Mouse (Mus musculus) E14TG2a.4 (cell line): ENCODE results near the gene Itpr3.

Source experiments
- H3K27me3 ChIP-seq: 2 replicates; pipeline ENCODE4 v1.6.1; 2014; ENCODE audit warnings: low read length, control low read depth; ENCODE audit not compliant: insufficient read depth
- H3K36me3 ChIP-seq: 2 replicates; pipeline ENCODE4 v1.6.1; 2014; ENCODE audit warnings: low read length, control low read depth; ENCODE audit not compliant: insufficient read depth
- H3K4me1 ChIP-seq: replicated peaks from 2 replicates; pipeline ENCODE4 v1.6.1; 2014; ENCODE audit warnings: low read depth, low read length, control low read depth
- H3K4me3 ChIP-seq: replicated peaks from 2 replicates; pipeline ENCODE4 v1.5.1; 2014; ENCODE audit warnings: mild to moderate bottlenecking, low read length
- H3K9me3 ChIP-seq: 2 replicates; pipeline ENCODE4 v1.6.1; 2014; ENCODE audit warnings: low read length, control low read depth
- CTCF ChIP-seq: conservative IDR thresholded peaks from 2 replicates; pipeline ENCODE4 v1.5.1; 2014; ENCODE audit warnings: low read length
- NANOG ChIP-seq: IDR thresholded peaks from 2 replicates; pipeline ENCODE4 v1.6.1; 2014; ENCODE audit warnings: borderline replicate concordance, low read length, mixed read lengths
- POU5F1 ChIP-seq: IDR thresholded peaks from 2 replicates; pipeline ENCODE4 v1.6.1; 2014; ENCODE audit warnings: low read length, borderline replicate concordance

The Itpr3 gene

DNA sequence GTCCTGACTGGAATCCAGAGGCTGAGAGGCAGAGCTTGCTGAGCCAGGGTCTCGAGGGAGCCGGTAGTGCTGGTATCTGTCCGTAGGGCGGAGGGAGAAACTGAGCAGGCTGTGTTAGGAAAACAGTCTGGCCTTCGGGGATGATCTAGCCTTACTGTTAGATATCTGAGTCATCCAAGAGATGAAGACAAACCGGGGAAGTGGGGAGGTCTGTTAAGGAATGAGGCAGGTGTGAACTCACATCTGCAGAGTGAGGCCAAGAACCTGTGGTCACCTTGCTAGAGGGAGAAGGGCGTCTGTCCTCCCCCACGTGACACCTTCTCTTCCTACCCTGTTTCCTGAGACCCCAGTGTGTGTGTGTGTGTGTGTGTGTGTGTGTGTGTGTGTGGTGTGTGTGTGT, 25.7 kb downstream of the Itpr3 start:
- Histone ChIP-seq H3K4me3 (no peak overlapping the region), H3K9me3 (no peaks in the 10 kb centered on the region), H3K4me1 (peaks cover 84% of the 10 kb centered on the region), H3K36me3 (peaks cover 54% of the 10 kb centered on the region), H3K27me3 (no peaks in the 10 kb centered on the region)
- TF ChIP-seq POU5F1, result no peak
- no peak for TF ChIP-seq CTCF
- no peak for TF ChIP-seq NANOG

DNA sequence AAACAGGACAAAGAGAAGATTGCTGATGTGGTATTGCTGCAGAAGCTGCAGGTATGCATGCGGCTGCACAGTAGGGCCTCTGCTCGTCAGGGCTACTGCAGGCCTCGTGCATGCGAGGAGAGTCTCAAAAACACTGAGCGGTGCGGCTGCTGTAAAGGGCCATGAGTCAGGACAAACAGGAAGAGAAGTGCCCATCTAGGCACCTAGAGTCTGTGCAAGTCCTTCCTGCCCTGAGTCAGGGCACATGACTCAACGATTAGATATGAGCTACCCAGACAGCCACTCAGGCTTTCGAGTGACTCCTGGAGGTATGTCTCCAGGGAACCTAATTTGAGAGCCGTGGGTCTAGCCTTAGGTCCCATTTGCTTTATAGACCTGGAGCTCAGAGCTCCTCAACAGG, 26.5 kb downstream of the Itpr3 start:
- Histone ChIP-seq H3K9me3 (no peaks in the 10 kb centered on the region), H3K36me3 (peaks cover 62% of the 10 kb centered on the region)
- TF ChIP-seq NANOG, result no peak
- no peak for TF ChIP-seq CTCF
- TF ChIP-seq POU5F1, result no peak

DNA sequence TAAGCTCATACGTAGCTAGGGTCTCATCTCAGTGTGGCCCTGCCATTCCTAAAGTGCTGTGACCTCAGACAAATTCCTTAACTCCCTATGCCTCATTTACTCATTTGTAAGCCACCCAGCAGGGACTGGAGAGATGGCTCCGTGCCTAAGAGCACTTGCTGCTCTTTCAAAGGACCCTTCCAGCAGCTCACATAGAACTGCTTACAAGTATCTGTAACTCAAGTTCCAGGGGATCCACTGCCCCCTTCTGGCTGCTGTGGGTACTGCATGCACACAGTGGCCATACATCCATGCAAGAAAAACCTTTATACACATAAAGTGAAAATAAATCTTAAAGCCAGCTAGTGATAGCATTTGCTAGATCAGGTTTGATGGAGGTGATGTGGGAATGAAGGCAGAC, 28.6 kb downstream of the Itpr3 start:
- H3K36me3 ChIP-seq, result peaks cover 71% of the 10 kb centered on the region
- peaks cover 83% of the 10 kb centered on the region for H3K4me1 ChIP-seq
- no peaks in the 10 kb centered on the region for H3K9me3 ChIP-seq
- no peak overlapping the region for H3K4me3 ChIP-seq
- no peaks in the 10 kb centered on the region for H3K27me3 ChIP-seq
- TF ChIP-seq CTCF (peak; percentile 99), POU5F1 (no peak)

More for the DNA sequence above, 26.5 kb downstream of the Itpr3 start:
- H3K27me3 ChIP-seq, result no peaks in the 10 kb centered on the region
- peaks cover 84% of the 10 kb centered on the region for H3K4me1 ChIP-seq
- no peak overlapping the region for H3K4me3 ChIP-seq

- Histone ChIP-seq H3K4me3 (peak overlapping the region; percentile 75), H3K4me1 (peaks cover 80% of the 10 kb centered on the region), H3K9me3 (no peaks in the 10 kb centered on the region), H3K36me3 (peaks cover 84% of the 10 kb centered on the region), H3K27me3 (no peaks in the 10 kb centered on the region)
- peak; percentile 57 for TF ChIP-seq CTCF
- TF ChIP-seq NANOG, result no peak
- TF ChIP-seq POU5F1, result no peak
Observed at GRCm38 (mm10) chr17:27087426-27087825, 30.3 kb downstream of the Itpr3 start.

DNA sequence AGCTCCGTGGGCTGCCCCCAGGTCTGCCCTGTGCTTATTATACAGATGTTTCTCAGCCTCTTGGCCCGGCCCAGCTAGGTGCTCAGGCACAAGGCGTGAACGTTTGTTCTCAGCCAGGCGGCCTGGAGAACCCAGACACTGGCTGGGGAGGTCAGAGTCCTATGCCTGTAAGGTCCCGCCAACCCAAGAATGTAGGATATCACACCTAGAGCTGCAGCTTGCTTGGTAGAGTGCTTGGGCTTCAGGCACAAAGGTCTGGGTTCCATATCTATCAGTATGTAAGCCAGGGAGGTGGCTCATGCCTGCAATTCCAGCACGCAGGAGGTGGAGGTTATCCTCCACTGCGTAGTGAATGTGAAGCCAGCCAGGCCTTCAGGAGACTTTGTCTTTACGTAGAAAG, 33.0 kb downstream of the Itpr3 start:
- Histone ChIP-seq H3K9me3 (no peaks in the 10 kb centered on the region), H3K4me3 (no peak overlapping the region)
- TF ChIP-seq CTCF, result no peak
- TF ChIP-seq POU5F1, result no peak
- no peak for TF ChIP-seq NANOG

DNA sequence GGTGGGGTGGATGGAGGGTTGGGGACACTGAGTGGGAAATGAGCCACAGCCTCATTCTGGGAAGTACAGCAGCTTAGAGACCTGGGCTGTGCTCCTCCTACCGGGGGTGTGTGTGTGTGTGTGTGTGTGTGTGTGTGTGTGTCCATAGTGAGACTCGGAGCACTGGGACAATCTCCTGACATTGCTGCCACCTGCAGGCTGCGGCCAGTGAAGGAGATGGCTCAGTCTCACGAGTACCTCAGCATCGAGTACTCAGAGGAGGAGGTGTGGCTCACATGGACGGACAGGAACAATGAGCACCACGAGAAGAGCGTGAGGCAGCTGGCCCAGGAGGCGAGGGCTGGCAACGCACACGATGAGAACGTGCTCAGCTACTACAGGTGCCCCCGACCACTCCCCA, 38.6 kb downstream of the Itpr3 start:
- no peaks in the 10 kb centered on the region for H3K9me3 ChIP-seq
- H3K36me3 ChIP-seq, result peaks cover 79% of the 10 kb centered on the region
- peaks cover 52% of the 10 kb centered on the region for H3K4me1 ChIP-seq
- TF ChIP-seq NANOG (no peak), CTCF (no peak; the same call in 1 of the 2 replicates), POU5F1 (no peak)
- H3K4me3 ChIP-seq, result no peak overlapping the region
- no peaks in the 10 kb centered on the region for H3K27me3 ChIP-seq

More for the DNA sequence above, 33.0 kb downstream of the Itpr3 start:
- H3K36me3 ChIP-seq, result peaks cover 90% of the 10 kb centered on the region
- no peaks in the 10 kb centered on the region for H3K27me3 ChIP-seq
- H3K4me1 ChIP-seq, result peaks cover 56% of the 10 kb centered on the region

DNA sequence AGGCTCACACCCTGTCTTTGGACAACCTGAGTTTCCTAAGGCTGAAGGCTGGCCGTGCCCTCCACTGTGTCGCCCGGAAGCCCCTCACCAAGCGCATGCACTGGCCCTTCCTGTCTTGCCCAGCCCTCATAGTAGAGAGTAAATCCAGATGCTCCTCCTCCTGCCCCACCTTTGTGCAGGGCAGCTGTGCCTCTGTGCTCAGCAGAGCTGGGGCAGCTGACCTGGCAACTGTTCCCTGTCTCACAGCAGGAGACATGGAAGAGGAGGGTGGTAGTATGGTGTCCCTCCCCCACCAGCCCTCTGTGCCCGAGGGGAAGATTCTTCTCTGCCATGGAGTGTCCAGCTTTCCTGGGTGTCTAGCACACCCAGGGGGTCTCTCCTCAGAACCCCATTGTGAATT, 44.6 kb downstream of the Itpr3 start:
- H3K27me3 ChIP-seq, result no peaks in the 10 kb centered on the region
- peaks cover 72% of the 10 kb centered on the region for H3K36me3 ChIP-seq
- H3K4me3 ChIP-seq, result no peak overlapping the region

DNA sequence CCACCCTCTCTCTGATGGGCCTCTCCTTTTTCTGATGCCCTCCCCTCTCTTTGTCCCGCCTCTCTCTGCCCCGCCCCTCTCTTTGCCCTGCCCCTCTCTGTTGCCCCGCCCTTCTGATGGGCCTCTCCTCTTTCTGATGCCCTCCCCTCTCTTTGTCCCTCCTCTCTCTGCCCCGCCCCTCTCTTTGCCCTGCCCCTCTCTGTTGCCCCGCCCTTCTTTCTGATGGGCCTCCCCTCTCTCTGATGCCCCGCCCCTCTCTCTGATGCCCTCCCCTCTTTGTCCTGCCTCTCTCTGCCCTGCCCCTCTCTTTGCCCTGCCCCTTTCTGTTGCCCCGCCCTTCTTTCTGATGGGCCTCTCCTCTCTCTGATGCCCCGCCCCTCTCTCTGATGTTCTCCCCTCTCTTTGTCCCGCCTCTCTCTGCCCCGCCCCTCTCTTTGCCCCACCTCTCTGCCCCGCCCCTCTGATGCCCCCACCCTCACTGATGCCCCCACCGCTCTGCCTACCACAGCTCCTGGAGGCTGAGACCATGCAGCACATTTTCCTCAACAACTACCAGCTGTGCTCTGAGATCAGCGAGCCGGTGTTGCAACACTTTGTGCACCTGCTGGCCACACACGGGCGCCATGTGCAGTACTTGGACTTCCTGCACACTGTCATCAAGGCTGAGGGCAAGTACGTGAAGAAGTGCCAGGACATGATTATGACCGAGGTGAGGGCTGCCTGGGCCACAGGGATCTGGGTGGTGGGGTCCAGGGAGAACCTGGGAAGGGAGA, 48.8 kb downstream of the Itpr3 start:
- Histone ChIP-seq H3K36me3 (peaks cover 87% of the 10 kb centered on the region), H3K27me3 (no peaks in the 10 kb centered on the region), H3K4me1 (peaks cover 58% of the 10 kb centered on the region), H3K4me3 (0 out of 2 replicates have a peak overlapping the region, but pooled peaks have one; percentile 20), H3K9me3 (no peaks in the 10 kb centered on the region)
- no peak for TF ChIP-seq POU5F1
- no peak for TF ChIP-seq NANOG
- TF ChIP-seq CTCF, result no peak

More for the DNA sequence above, 44.6 kb downstream of the Itpr3 start:
- TF ChIP-seq NANOG, result no peak
- H3K9me3 ChIP-seq, result no peaks in the 10 kb centered on the region
- peaks cover 88% of the 10 kb centered on the region for H3K4me1 ChIP-seq

GRCm38 (mm10) chr17:27106745-27107144, 49.6 kb downstream of the Itpr3 start:
- H3K27me3 ChIP-seq, result no peaks in the 10 kb centered on the region
- no peak overlapping the region for H3K4me3 ChIP-seq
- peaks cover 56% of the 10 kb centered on the region for H3K4me1 ChIP-seq
- H3K9me3 ChIP-seq, result no peaks in the 10 kb centered on the region
- TF ChIP-seq NANOG (no peak), POU5F1 (no peak), CTCF (peak; percentile 61)
- H3K36me3 ChIP-seq, result peaks cover 87% of the 10 kb centered on the region
